Mouse (Mus musculus): ENCODE data around the gene Dclk2. TPM values are rescaled to one million over a fixed set of nuclear protein-coding genes. Genes with fewer than 3 reads are reported as not detected.

Dclk2 gene
- polyA plus RNA-seq, 1 experiment = 3.2 TPM

- no peak overlapping the region for H3K4me3 ChIP-seq (ENCODE audit: insufficient read depth, low read depth, low read length)
- no peaks in the 10 kb centered on the region for H3K27me3 ChIP-seq (replicated peaks; ENCODE audit: control insufficient read depth, insufficient read depth, low read length)
- TF ChIP-seq CTCF (conservative IDR thresholded peaks at IDR 0.05; ENCODE audit: insufficient read depth, insufficient read length, low read depth, low read length) = no peak
- TF ChIP-seq POLR2A (IDR thresholded peaks at IDR 0.05; ENCODE audit: low read depth, low read length) = no peak
- no peak overlapping the region for H3K27ac ChIP-seq (ENCODE audit: insufficient read depth, low read depth, low read length)
- H3K4me1 ChIP-seq (ENCODE audit: control insufficient read depth, insufficient read depth, low read length) = no peaks in the 10 kb centered on the region
- no peaks in the 10 kb centered on the region for H3K36me3 ChIP-seq (ENCODE audit: control insufficient read depth, insufficient read depth, low read length)
- no peak for DNase-seq
These were observed 33.1 kb downstream of the Dclk2 start for GRCm38 (mm10) chr3:86887512-86887911.

GRCm38 (mm10) chr3:86885180-86885579, 35.5 kb downstream of the Dclk2 start:
- H3K4me3 ChIP-seq (ENCODE audit: insufficient read depth, low read depth, low read length) = no peak overlapping the region
- 97% methylated on average over 5 of the region's 5 CpGs for WGBS
- H3K27me3 ChIP-seq (replicated peaks; ENCODE audit: control insufficient read depth, insufficient read depth, low read length) = no peaks in the 10 kb centered on the region
- no peaks in the 10 kb centered on the region for H3K4me1 ChIP-seq (ENCODE audit: control insufficient read depth, insufficient read depth, low read length)
- no peak for TF ChIP-seq CTCF (conservative IDR thresholded peaks at IDR 0.05; ENCODE audit: insufficient read depth, insufficient read length, low read depth, low read length)
- no peak for TF ChIP-seq POLR2A (IDR thresholded peaks at IDR 0.05; ENCODE audit: low read depth, low read length)
- DNase-seq = no peak
- no peak overlapping the region for H3K27ac ChIP-seq (ENCODE audit: insufficient read depth, low read depth, low read length)
- H3K36me3 ChIP-seq (ENCODE audit: control insufficient read depth, insufficient read depth, low read length) = no peaks in the 10 kb centered on the region

- 95% methylated on average over 2 of the region's 2 CpGs for WGBS
- Histone ChIP-seq H3K4me1 (ENCODE audit: control insufficient read depth, insufficient read depth, low read length) (no peaks in the 10 kb centered on the region), H3K4me3 (ENCODE audit: insufficient read depth, low read depth, low read length) (no peak overlapping the region), H3K27me3 (replicated peaks; ENCODE audit: control insufficient read depth, insufficient read depth, low read length) (no peaks in the 10 kb centered on the region), H3K36me3 (ENCODE audit: control insufficient read depth, insufficient read depth, low read length) (no peaks in the 10 kb centered on the region), H3K27ac (ENCODE audit: insufficient read depth, low read depth, low read length) (no peak overlapping the region)
- DNase-seq = no peak
- TF ChIP-seq CTCF (conservative IDR thresholded peaks at IDR 0.05; ENCODE audit: insufficient read depth, insufficient read length, low read depth, low read length) (no peak), POLR2A (IDR thresholded peaks at IDR 0.05; ENCODE audit: low read depth, low read length) (no peak)
These were observed 36.2 kb downstream of the Dclk2 start for GRCm38 (mm10) chr3:86884481-86884880.

GRCm38 (mm10) chr3:86883985-86884384, 36.7 kb downstream of the Dclk2 start:
- no peaks in the 10 kb centered on the region for H3K4me1 ChIP-seq (ENCODE audit: control insufficient read depth, insufficient read depth, low read length)
- no peaks in the 10 kb centered on the region for H3K27me3 ChIP-seq (replicated peaks; ENCODE audit: control insufficient read depth, insufficient read depth, low read length)
- WGBS = 75% methylated on average over 6 of the region's 6 CpGs
- no peak for DNase-seq
- H3K27ac ChIP-seq (ENCODE audit: insufficient read depth, low read depth, low read length) = no peak overlapping the region
- H3K36me3 ChIP-seq (ENCODE audit: control insufficient read depth, insufficient read depth, low read length) = no peaks in the 10 kb centered on the region
- no peak overlapping the region for H3K4me3 ChIP-seq (ENCODE audit: insufficient read depth, low read depth, low read length)
- TF ChIP-seq CTCF (conservative IDR thresholded peaks at IDR 0.05; ENCODE audit: insufficient read depth, insufficient read length, low read depth, low read length) (no peak), POLR2A (IDR thresholded peaks at IDR 0.05; ENCODE audit: low read depth, low read length) (no peak)

GRCm38 (mm10) chr3:86875912-86876311, 44.7 kb downstream of the Dclk2 start:
- H3K27ac ChIP-seq (ENCODE audit: insufficient read depth, low read depth, low read length) = no peak overlapping the region
- 79% methylated on average over 5 of the region's 5 CpGs for WGBS
- no peaks in the 10 kb centered on the region for H3K4me1 ChIP-seq (ENCODE audit: control insufficient read depth, insufficient read depth, low read length)
- H3K4me3 ChIP-seq (ENCODE audit: insufficient read depth, low read depth, low read length) = no peak overlapping the region
- DNase-seq = no peak
- H3K36me3 ChIP-seq (ENCODE audit: control insufficient read depth, insufficient read depth, low read length) = no peaks in the 10 kb centered on the region
- TF ChIP-seq POLR2A (IDR thresholded peaks at IDR 0.05; ENCODE audit: low read depth, low read length) (no peak), CTCF (conservative IDR thresholded peaks at IDR 0.05; ENCODE audit: insufficient read depth, insufficient read length, low read depth, low read length) (no peak)
- no peaks in the 10 kb centered on the region for H3K27me3 ChIP-seq (replicated peaks; ENCODE audit: control insufficient read depth, insufficient read depth, low read length)

GRCm38 (mm10) chr3:86873092-86873600, 47.5 kb downstream of the Dclk2 start:
- H3K36me3 ChIP-seq (ENCODE audit: control insufficient read depth, insufficient read depth, low read length) = no peaks in the 10 kb centered on the region
- WGBS = 72% methylated on average over 6 of the region's 6 CpGs
- TF ChIP-seq POLR2A (IDR thresholded peaks at IDR 0.05; ENCODE audit: low read depth, low read length) (no peak), CTCF (conservative IDR thresholded peaks at IDR 0.05; ENCODE audit: insufficient read depth, insufficient read length, low read depth, low read length) (no peak)
- peak; percentile 11 for DNase-seq
- no peaks in the 10 kb centered on the region for H3K4me1 ChIP-seq (ENCODE audit: control insufficient read depth, insufficient read depth, low read length)
- H3K27me3 ChIP-seq (replicated peaks; ENCODE audit: control insufficient read depth, insufficient read depth, low read length) = no peaks in the 10 kb centered on the region
- H3K27ac ChIP-seq (ENCODE audit: insufficient read depth, low read depth, low read length) = no peak overlapping the region
- no peak overlapping the region for H3K4me3 ChIP-seq (ENCODE audit: insufficient read depth, low read depth, low read length)

GRCm38 (mm10) chr3:86870952-86871351, 49.7 kb downstream of the Dclk2 start:
- 82% methylated on average over 6 of the region's 6 CpGs for whole genome bisulfite sequencing
- no peak overlapping the region for H3K4me3 ChIP-seq (ENCODE audit: insufficient read depth, low read depth, low read length)

More at GRCm38 (mm10) chr3:86870952-86871351, 49.7 kb downstream of the Dclk2 start:
- DNase-seq = no peak
- no peak overlapping the region for H3K27ac ChIP-seq (ENCODE audit: insufficient read depth, low read depth, low read length)
- H3K27me3 ChIP-seq (replicated peaks; ENCODE audit: control insufficient read depth, insufficient read depth, low read length) = no peaks in the 10 kb centered on the region
- no peak for TF ChIP-seq POLR2A (IDR thresholded peaks at IDR 0.05; ENCODE audit: low read depth, low read length)
- no peak for TF ChIP-seq CTCF (conservative IDR thresholded peaks at IDR 0.05; ENCODE audit: insufficient read depth, insufficient read length, low read depth, low read length)
- H3K4me1 ChIP-seq (ENCODE audit: control insufficient read depth, insufficient read depth, low read length) = no peaks in the 10 kb centered on the region
- no peaks in the 10 kb centered on the region for H3K36me3 ChIP-seq (ENCODE audit: control insufficient read depth, insufficient read depth, low read length)

Data from kidney, adult 2 months (tissue).